Mouse (Mus musculus) limb, embryonic 11.5 days (tissue): ENCODE results near the gene Rftn2. TPM values are rescaled to one million over a fixed set of nuclear protein-coding genes. Genes with fewer than 3 reads are reported as not detected.
A peak's percentile ranks its signal among the peaks of the same experiment; 100 is the strongest.

Experiments
- ATAC-seq: fragments of 200-750 bp; cut with Nextera tagmentation; 2 replicates; pipeline ENCODE4 v1.8.0; 2017; ENCODE audit warnings: low read depth; ENCODE audit not compliant: insufficient number of reproducible peaks, low FRiP score, low TSS enrichment
- DNase-seq: peaks from one replicate; pipeline ENCODE4 v3.0.0-alpha.2; 2015; ENCODE audit warnings: low spot score
- H3K27ac ChIP-seq: fragments of 300-500 bp; sonication (generic); replicated peaks from 2 replicates; pipeline ENCODE4 v1.5.1; 2014; ENCODE audit warnings: low read depth, mild to moderate bottlenecking, low read length
- H3K27me3 ChIP-seq: fragments of 300-500 bp; sonication (generic); 2 replicates; pipeline ENCODE4 v1.6.1; 2014; ENCODE audit warnings: mild to moderate bottlenecking, low read length, mixed read lengths; ENCODE audit not compliant: control insufficient read depth, insufficient read depth
- H3K36me3 ChIP-seq: fragments of 300-500 bp; sonication (generic); 2 replicates; pipeline ENCODE4 v1.6.1; 2014; ENCODE audit warnings: mild to moderate bottlenecking, low read length, moderate library complexity, mixed read lengths; ENCODE audit not compliant: control insufficient read depth, insufficient read depth
- H3K4me1 ChIP-seq: fragments of 300-500 bp; sonication (generic); 2 replicates; pipeline ENCODE4 v1.6.1; 2014; ENCODE audit warnings: low read length, mixed read lengths; ENCODE audit not compliant: control insufficient read depth, insufficient read depth
- H3K4me2 ChIP-seq: fragments of 300-500 bp; sonication (generic); 2 replicates; pipeline ENCODE4 v1.6.1; 2014; ENCODE audit warnings: low read depth, mild to moderate bottlenecking, moderate library complexity; ENCODE audit not compliant: severe bottlenecking
- H3K4me3 ChIP-seq: fragments of 300-500 bp; sonication (generic); 2 replicates; pipeline ENCODE4 v1.5.1; 2014; ENCODE audit warnings: low read depth, low read length
- H3K9ac ChIP-seq: fragments of 300-500 bp; sonication (generic); 2 replicates; pipeline ENCODE4 v1.6.1; 2014; ENCODE audit warnings: mild to moderate bottlenecking, low read length
- H3K9me3 ChIP-seq: fragments of 300-500 bp; sonication (generic); 2 replicates; pipeline ENCODE4 v1.6.1; 2016; ENCODE audit warnings: low read length; ENCODE audit not compliant: control insufficient read depth
- WGBS: fragments of 180-500 bp; shearing (Covaris S2); extraction: QIAGEN DNeasy Blood & Tissue Kit; methylation state at CpG from one replicate; pipeline ENCODE4 v1.1.7; 2014; 5-methylcytosine and 5-hydroxymethylcytosine counted together
- polyA plus RNA-seq: library from polyadenylated mRNA; unstranded; fragments of >200 nt; fragmentation: Nextera tagmentation; extraction: Ambion mirVana; gene quantifications from 2 replicates; pipeline ENCODE4 v1.2.1, GENCODE M21; 2014

The Rftn2 gene
- polyA plus RNA-seq, 1 experiment from 2014 or later = 30.0 TPM

- Histone ChIP-seq H3K27me3 (no peaks in the 10 kb centered on the region), H3K4me3 (no peak overlapping the region), H3K9me3 (no peaks in the 10 kb centered on the region), H3K4me2 (no peak overlapping the region), H3K27ac (no peak overlapping the region), H3K4me1 (peaks cover 13% of the 10 kb centered on the region), H3K36me3 (no peaks in the 10 kb centered on the region), H3K9ac (no peak overlapping the region)
- ATAC-seq (no peak), DNase-seq (no peak)
- 28% methylated on average over 2 of the region's 2 CpGs for WGBS
These were observed 9.4 kb downstream of the Rftn2 start for GRCm38 (mm10) chr1:55217191-55217590.

DNA sequence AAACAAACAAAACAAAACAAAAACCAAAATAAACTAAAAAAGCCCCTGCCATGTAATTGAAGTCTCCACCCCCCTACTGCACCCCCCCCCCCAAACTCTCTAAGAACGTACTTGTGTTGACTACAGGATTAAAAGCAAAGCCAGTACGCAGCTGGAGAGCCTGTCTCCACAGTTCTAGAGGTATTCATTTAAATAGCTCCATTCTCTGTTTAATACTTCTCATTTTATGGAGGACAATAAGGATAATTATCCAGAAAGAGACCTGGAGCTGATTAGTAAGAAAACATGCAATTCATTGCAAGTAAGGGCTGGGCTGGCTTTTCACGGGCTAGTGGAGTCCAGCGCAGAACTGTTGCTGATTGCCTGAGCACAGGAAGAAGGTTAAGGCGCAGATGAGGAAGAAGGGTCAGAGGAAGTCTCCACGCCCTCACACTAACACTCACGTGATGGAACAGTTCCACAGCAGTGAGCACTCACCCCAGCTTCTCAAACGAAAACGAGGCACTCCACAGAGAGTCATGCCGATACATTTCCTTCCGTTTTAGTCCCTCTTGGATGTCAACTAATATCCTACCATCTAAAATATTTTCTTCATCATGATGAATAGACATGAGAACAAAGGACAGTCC lies 11.3 kb downstream of the Rftn2 start:
- peaks cover 23% of the 10 kb centered on the region for H3K4me1 ChIP-seq

DNA sequence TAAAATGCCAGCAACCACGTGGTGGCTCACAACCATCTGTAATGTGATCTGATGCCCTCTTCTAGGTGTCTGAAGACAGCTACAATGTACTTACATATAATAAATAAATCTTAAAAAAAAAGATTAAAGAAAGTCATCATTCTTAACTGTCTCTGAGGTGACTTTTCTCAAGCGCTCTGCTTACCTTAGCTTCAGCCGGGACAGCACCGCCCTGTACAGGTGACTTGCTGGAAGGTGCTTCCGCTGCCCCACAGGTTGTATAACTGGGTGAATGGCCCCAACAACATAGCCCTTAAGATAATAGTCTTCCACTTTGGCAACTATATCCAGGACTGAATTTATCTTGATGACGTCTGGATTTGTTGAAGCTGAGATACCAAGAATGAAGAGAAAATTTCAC lies 12.6 kb downstream of the Rftn2 start:
- Histone ChIP-seq H3K4me1 (peaks cover 23% of the 10 kb centered on the region), H3K9ac (no peak overlapping the region), H3K27me3 (no peaks in the 10 kb centered on the region), H3K9me3 (no peaks in the 10 kb centered on the region), H3K36me3 (no peaks in the 10 kb centered on the region), H3K4me3 (no peak overlapping the region), H3K4me2 (no peak overlapping the region), H3K27ac (no peak overlapping the region)
- WGBS = 84% methylated on average over 6 of the region's 6 CpGs
- ATAC-seq (no peak), DNase-seq (no peak)

More for the DNA sequence above, 11.3 kb downstream of the Rftn2 start:
- ATAC-seq (no peak), DNase-seq (no peak)
- Histone ChIP-seq H3K9ac (no peak overlapping the region), H3K4me3 (no peak overlapping the region), H3K36me3 (no peaks in the 10 kb centered on the region), H3K27me3 (no peaks in the 10 kb centered on the region), H3K27ac (no peak overlapping the region), H3K9me3 (no peaks in the 10 kb centered on the region), H3K4me2 (no peak overlapping the region)
- 53% methylated on average over 11 of the region's 11 CpGs for WGBS

GRCm38 (mm10) chr1:55213475-55213874 lies 13.1 kb downstream of the Rftn2 start:
- ATAC-seq = no peak
- H3K9me3 ChIP-seq = no peaks in the 10 kb centered on the region
- no peak overlapping the region for H3K27ac ChIP-seq
- no peak overlapping the region for H3K9ac ChIP-seq
- peaks cover 23% of the 10 kb centered on the region for H3K4me1 ChIP-seq
- 44% methylated on average over 6 of the region's 6 CpGs for WGBS
- H3K4me2 ChIP-seq = no peak overlapping the region
- no peak for DNase-seq
- no peaks in the 10 kb centered on the region for H3K27me3 ChIP-seq
- no peak overlapping the region for H3K4me3 ChIP-seq
- no peaks in the 10 kb centered on the region for H3K36me3 ChIP-seq

- Histone ChIP-seq H3K4me2 (no peak overlapping the region), H3K27ac (no peak overlapping the region), H3K9me3 (no peaks in the 10 kb centered on the region), H3K27me3 (no peaks in the 10 kb centered on the region), H3K36me3 (no peaks in the 10 kb centered on the region), H3K4me1 (peaks cover 23% of the 10 kb centered on the region), H3K4me3 (no peak overlapping the region), H3K9ac (no peak overlapping the region)
- no peak for ATAC-seq
- no peak for DNase-seq
- WGBS = 87% methylated on average over 4 of the region's 4 CpGs
These were observed 13.8 kb downstream of the Rftn2 start for GRCm38 (mm10) chr1:55212771-55213170.

DNA sequence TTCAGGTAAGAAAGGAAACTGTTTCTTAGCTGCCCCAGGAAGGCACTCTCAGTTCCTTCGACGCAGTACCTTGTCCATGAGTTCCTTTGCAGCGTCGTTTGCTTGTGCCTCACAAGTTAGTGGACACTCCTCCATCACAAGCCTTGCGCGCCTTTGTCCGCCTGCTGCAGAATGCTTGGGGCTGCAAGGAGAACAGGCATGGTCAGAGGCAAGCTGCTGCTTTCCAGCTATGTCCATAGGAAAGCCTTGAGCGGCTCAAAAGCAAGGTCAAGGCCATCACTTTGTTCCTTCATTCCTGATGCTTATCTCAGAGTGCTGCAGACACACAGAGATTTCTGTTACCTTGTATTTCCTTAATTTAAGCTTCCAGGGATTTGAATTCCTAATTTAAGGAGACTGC lies 15.5 kb downstream of the Rftn2 start:
- H3K4me2 ChIP-seq = no peak overlapping the region
- no peak overlapping the region for H3K9ac ChIP-seq
- 79% methylated on average over 8 of the region's 8 CpGs for WGBS
- H3K9me3 ChIP-seq = no peaks in the 10 kb centered on the region
- peaks cover 14% of the 10 kb centered on the region for H3K4me1 ChIP-seq
- no peak for ATAC-seq
- no peak overlapping the region for H3K4me3 ChIP-seq
- no peak for DNase-seq
- no peaks in the 10 kb centered on the region for H3K27me3 ChIP-seq
- no peaks in the 10 kb centered on the region for H3K36me3 ChIP-seq
- peak overlapping the region; percentile 52; the same call in 1 of the 2 replicates for H3K27ac ChIP-seq

GRCm38 (mm10) chr1:55210202-55210965 lies 16.2 kb downstream of the Rftn2 start:
- Histone ChIP-seq H3K4me2 (0 out of 2 replicates have a peak overlapping the region, but pooled peaks have one; percentile 8), H3K27ac (peak overlapping the region; percentile 52; the same call in 1 of the 2 replicates), H3K27me3 (no peaks in the 10 kb centered on the region), H3K36me3 (no peaks in the 10 kb centered on the region), H3K9ac (no peak overlapping the region), H3K4me3 (no peak overlapping the region), H3K4me1 (peaks cover 12% of the 10 kb centered on the region), H3K9me3 (no peaks in the 10 kb centered on the region)
- DNase-seq (peak; percentile 75), ATAC-seq (peak; percentile 36; the same call in 1 of the 2 replicates)
- 19% methylated on average over 12 of the region's 12 CpGs for WGBS

DNA sequence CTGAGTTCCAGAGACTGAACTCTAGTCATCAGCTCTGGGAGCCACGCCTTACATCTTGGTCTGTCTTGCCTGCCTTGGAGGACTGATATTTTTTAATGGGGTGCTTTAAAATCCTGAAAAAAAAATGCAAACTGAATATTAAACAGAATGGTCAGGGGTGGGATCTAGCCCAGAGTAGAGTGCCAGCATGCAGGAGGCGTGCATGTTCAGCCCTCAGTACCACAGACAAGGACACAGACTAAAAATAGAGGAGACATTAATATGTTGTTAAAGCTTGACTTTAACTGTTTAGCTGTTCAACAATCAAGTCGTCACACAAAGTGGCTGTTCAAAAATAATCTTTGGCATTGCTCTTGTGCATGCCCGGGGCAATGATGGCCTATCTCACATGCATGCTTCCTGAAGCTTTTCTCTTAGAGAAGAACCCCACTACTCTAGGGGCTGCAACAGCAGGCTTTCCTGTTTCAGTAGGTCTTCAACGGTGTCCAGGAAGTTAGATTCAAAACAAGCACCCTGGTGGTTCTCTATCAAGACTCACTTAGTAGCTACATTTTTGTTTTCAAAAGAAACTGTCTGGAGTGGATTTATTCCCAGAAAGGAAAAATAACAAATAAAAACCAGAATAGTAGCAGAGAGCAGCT lies 18.0 kb downstream of the Rftn2 start:
- no peaks in the 10 kb centered on the region for H3K36me3 ChIP-seq
- WGBS = 84% methylated on average over 5 of the region's 5 CpGs
- no peak overlapping the region for H3K9ac ChIP-seq
- peaks cover 10% of the 10 kb centered on the region for H3K4me1 ChIP-seq
- no peak overlapping the region for H3K4me2 ChIP-seq
- H3K27ac ChIP-seq = 0 out of 2 replicates have a peak overlapping the region, but pooled peaks have one; percentile 21
- no peak for DNase-seq
- no peaks in the 10 kb centered on the region for H3K9me3 ChIP-seq
- no peak overlapping the region for H3K4me3 ChIP-seq
- no peak for ATAC-seq
- H3K27me3 ChIP-seq = no peaks in the 10 kb centered on the region
